18 mouse cellular contexts compared by ENCODE assay signal in genomic region chr1:154256811-154257210, GRCm38 (mm10). TPM values are rescaled to one million over a fixed set of nuclear protein-coding genes. Genes with fewer than 3 reads are reported as not detected.
DNase-seq lines count a peak whose midpoint lies in the region; ATAC-seq lines count a peak whose summit lies in the region.
"Had no signal": no experiment of that assay in that cellular context is flagged by ENCODE, and none has a peak within 500 bp of the region (broad histone marks: within the 10 kb centered on the region; RNA-seq: fewer than 3 reads in every experiment).

No protein-coding gene starts in this region.

- ATAC-seq in hindbrain, embryonic 14.5 days (ENCODE audit: low FRiP score) = no peak
- no peak for ATAC-seq in midbrain, embryonic 16.5 days

- no peaks in the 10 kb centered on the region for H3K36me3 ChIP-seq in hindbrain, embryonic 14.5 days (replicated peaks; ENCODE audit: control insufficient read depth, insufficient read depth)
- H3K36me3 ChIP-seq in midbrain, embryonic 16.5 days (ENCODE audit: control insufficient read depth, insufficient read depth, low read length) = no peaks in the 10 kb centered on the region
- H3K36me3 ChIP-seq: embryonic facial prominence, embryonic 10.5 days; limb, embryonic 13.5 days; lung, embryonic 15.5 days; stomach, embryonic 15.5 days had no signal

- H3K9ac ChIP-seq in hindbrain, embryonic 14.5 days = no peak overlapping the region
- H3K9ac ChIP-seq in midbrain, embryonic 16.5 days (ENCODE audit: low read depth, low read length) = no peak overlapping the region
- H3K9ac ChIP-seq: limb, embryonic 13.5 days; lung, embryonic 15.5 days; stomach, embryonic 15.5 days had no signal

- no peak overlapping the region for H3K27ac ChIP-seq in hindbrain, embryonic 14.5 days
- no peak overlapping the region for H3K27ac ChIP-seq in midbrain, embryonic 16.5 days (ENCODE audit: low read length)
- H3K27ac ChIP-seq: embryonic facial prominence, embryonic 10.5 days; limb, embryonic 13.5 days; lung, embryonic 15.5 days; stomach, embryonic 15.5 days had no signal

- peak; percentile 14 to 18 for DNase-seq in cerebellum, postnatal 25 days
- no peak for DNase-seq in cerebellum, adult 18-20 months
- DNase-seq in lung, postnatal 25 days (ENCODE audit: low spot score) = peak; percentile 33
- no peak for DNase-seq in lung, postnatal 14 days
- DNase-seq in hindbrain, embryonic 14.5 days (ENCODE audit: low spot score) = no peak
- no peak for DNase-seq in heart, adult 9 months (ENCODE audit: low spot score in 2 of 2)
- DNase-seq in adrenal gland, postnatal 14 days = no peak
- DNase-seq: B cell, adult 2 months; heart, postnatal 14 days; kidney, adult 9 months had no signal

- no peaks in the 10 kb centered on the region for H3K4me1 ChIP-seq in hindbrain, embryonic 14.5 days (replicated peaks; ENCODE audit: control insufficient read depth, insufficient read depth, low read length)
- 0 out of 2 replicates have a peak, but pooled peaks cover 2% of the 10 kb centered on the region for H3K4me1 ChIP-seq in midbrain, embryonic 16.5 days (ENCODE audit: control insufficient read depth, insufficient read depth, low read length)
- H3K4me1 ChIP-seq: limb, embryonic 13.5 days; lung, embryonic 15.5 days; stomach, embryonic 15.5 days had no signal

- H3K4me3 ChIP-seq in hindbrain, embryonic 14.5 days (replicated peaks; ENCODE audit: low read length) = no peak overlapping the region
- H3K4me3 ChIP-seq in midbrain, embryonic 16.5 days (ENCODE audit: low read depth, low read length) = no peak overlapping the region
- H3K4me3 ChIP-seq: embryonic facial prominence, embryonic 10.5 days; limb, embryonic 13.5 days; lung, embryonic 15.5 days; stomach, embryonic 15.5 days had no signal

- 44% methylated on average over 15 of the region's 15 CpGs for WGBS in hindbrain, embryonic 14.5 days
- 48% methylated on average over 15 of the region's 15 CpGs for WGBS in midbrain, embryonic 16.5 days

- peak overlapping the region; percentile 26 for H3K4me2 ChIP-seq in hindbrain, embryonic 14.5 days (replicated peaks)
- H3K4me2 ChIP-seq in midbrain, embryonic 16.5 days (ENCODE audit: low read length) = peak overlapping the region; percentile 35; the same call in 1 of the 2 replicates
- H3K4me2 ChIP-seq: limb, embryonic 13.5 days; lung, embryonic 15.5 days; stomach, embryonic 15.5 days had no signal

- no peaks in the 10 kb centered on the region for H3K27me3 ChIP-seq in hindbrain, embryonic 14.5 days (ENCODE audit: control insufficient read depth, insufficient read depth, low read length)
- H3K27me3 ChIP-seq in midbrain, embryonic 16.5 days (ENCODE audit: control insufficient read depth, insufficient read depth, low read depth, low read length) = no peaks in the 10 kb centered on the region
- H3K27me3 ChIP-seq: limb, embryonic 13.5 days; lung, embryonic 15.5 days; stomach, embryonic 15.5 days had no signal

- no peaks in the 10 kb centered on the region for H3K9me3 ChIP-seq in hindbrain, embryonic 14.5 days (ENCODE audit: control insufficient read depth, low read length)
- no peaks in the 10 kb centered on the region for H3K9me3 ChIP-seq in midbrain, embryonic 16.5 days (replicated peaks; ENCODE audit: control insufficient read depth, low read length, poor library complexity, severe bottlenecking)
- H3K9me3 ChIP-seq: embryonic facial prominence, embryonic 10.5 days; limb, embryonic 13.5 days; lung, embryonic 15.5 days; stomach, embryonic 15.5 days had no signal

RNA-seq across cellular contexts. Expression of gene Zfp648, which starts 55.8 kb away (rescaled TPM):
- polyA plus RNA-seq in hindbrain, embryonic 14.5 days (2014; fragmentation: Nextera tagmentation; extraction: Ambion mirVana) = 1.2 and 1.4 TPM in 2 replicates
- 1.2 and 1.3 TPM in 2 replicates for polyA plus RNA-seq in midbrain, embryonic 16.5 days (2015; fragmentation: Nextera tagmentation; extraction: Ambion mirVana)
- 0.30 TPM in 2 replicates for total RNA-seq in adrenal gland, postnatal 14 days (2021)
- total RNA-seq: gastrocnemius, postnatal 4 days; heart, postnatal 14 days; MEL had no signal
- polyA plus RNA-seq: forebrain, embryonic 11.5 days; stomach, embryonic 15.5 days had no signal

Comparison
In these comparisons a context has a peak if more than half of its experiments do, and no peak if none do; other contexts are left out.
1. DNase-seq: peak in cerebellum, postnatal 25 days (2 of 2) and lung, postnatal 25 days (single experiment); none in cerebellum, adult 18-20 months (0 of 2), lung, postnatal 14 days (single experiment), hindbrain, embryonic 14.5 days (single experiment), heart, adult 9 months (0 of 2) and adrenal gland, postnatal 14 days (single experiment).